Mouse (Mus musculus) C2C12 (cell line): ENCODE measurements around the gene Pdcd6.

ENCODE experiments used
- CEBPB ChIP-seq: IDR thresholded peaks from one replicate; pipeline ENCODE4 v1.6.1; 2011; ENCODE audit warnings: low read depth, mild to moderate bottlenecking, control low read depth, moderate library complexity
- CTCF ChIP-seq: IDR thresholded peaks from one replicate; pipeline ENCODE4 v1.5.1; 2011; ENCODE audit not compliant: control insufficient read depth, insufficient read depth, insufficient read length
- MAX ChIP-seq: IDR thresholded peaks from one replicate; pipeline ENCODE4 v1.6.1; 2011; ENCODE audit warnings: mild to moderate bottlenecking, control low read depth
- MYOD1 ChIP-seq: IDR thresholded peaks from one replicate; pipeline ENCODE4 v1.6.1; 2011; ENCODE audit warnings: low read depth; ENCODE audit not compliant: control insufficient read depth, insufficient read length
- MYOG ChIP-seq: IDR thresholded peaks from one replicate; pipeline ENCODE4 v1.6.1; 2011; ENCODE audit not compliant: control insufficient read depth, insufficient read length; ENCODE audit errors: extremely low read depth
- USF1 ChIP-seq: IDR thresholded peaks from one replicate; pipeline ENCODE4 v1.6.1; 2011; ENCODE audit warnings: low read depth, mild to moderate bottlenecking, control low read depth, moderate library complexity

GRCm38 (mm10) chr13:74362218-74362617 is 44.8 kb upstream of the Pdcd6 start:
- no peak for TF ChIP-seq CTCF
- no peak for TF ChIP-seq MYOD1
- TF ChIP-seq MYOG = no peak
- no peak for TF ChIP-seq CEBPB
- no peak for TF ChIP-seq USF1
- no peak for TF ChIP-seq MAX
